Comparison of ENCODE assay signal across 24 mouse cellular contexts in genomic region chr16:39158893-39159292, GRCm38 (mm10).
DNase-seq lines count a peak whose midpoint lies in the region; ATAC-seq lines count a peak whose summit lies in the region.
"Had no signal": no experiment of that assay in that cellular context is flagged by ENCODE, and none has a peak within 500 bp of the region (broad histone marks: within the 10 kb centered on the region; RNA-seq: fewer than 3 reads in every experiment).

No protein-coding gene starts in this region.

- intact Hi-C loops in left cerebral cortex, postnatal 36 days (cut with DNase I): no loop called here

- peak; percentile 53; the same call in 1 of the 2 replicates for ATAC-seq in forebrain, embryonic 13.5 days
- no peak for ATAC-seq in forebrain, embryonic 12.5 days (ENCODE audit: low FRiP score)
- no peak for ATAC-seq in midbrain, embryonic 14.5 days (ENCODE audit: low FRiP score, low TSS enrichment)
- ATAC-seq in midbrain, embryonic 15.5 days (replicated peaks): no peak
- no peak for ATAC-seq in embryonic facial prominence, embryonic 14.5 days (ENCODE audit: low read depth)
- ATAC-seq: forebrain, embryonic 16.5 days; intestine, embryonic 15.5 days; Patski had no signal

- no peaks in the 10 kb centered on the region for H3K36me3 ChIP-seq in forebrain, embryonic 13.5 days (ENCODE audit: poor library complexity, severe bottlenecking)
- H3K36me3 ChIP-seq in forebrain, embryonic 12.5 days (replicated peaks): no peaks in the 10 kb centered on the region
- H3K36me3 ChIP-seq in midbrain, embryonic 14.5 days (ENCODE audit: control insufficient read depth, insufficient read depth, low read length): no peaks in the 10 kb centered on the region
- no peaks in the 10 kb centered on the region for H3K36me3 ChIP-seq in midbrain, embryonic 15.5 days (replicated peaks)
- H3K36me3 ChIP-seq in embryonic facial prominence, embryonic 14.5 days (ENCODE audit: control insufficient read depth, insufficient read depth, low read length): no peaks in the 10 kb centered on the region
- no peaks in the 10 kb centered on the region for H3K36me3 ChIP-seq in hindbrain, embryonic 10.5 days
- H3K36me3 ChIP-seq: embryonic facial prominence, embryonic 13.5 days; heart, embryonic 15.5 days; intestine, embryonic 15.5 days had no signal

- WGBS in forebrain, embryonic 13.5 days: 27% methylated on average over 3 of the region's 3 CpGs
- 24% methylated on average over 3 of the region's 3 CpGs for WGBS in forebrain, embryonic 12.5 days
- WGBS in midbrain, embryonic 14.5 days: 27% methylated on average over 3 of the region's 3 CpGs
- WGBS in midbrain, embryonic 15.5 days: 32% methylated on average over 3 of the region's 3 CpGs
- 33% methylated on average over 3 of the region's 3 CpGs for WGBS in embryonic facial prominence, embryonic 14.5 days
- WGBS in hindbrain, embryonic 10.5 days: 31% methylated on average over 3 of the region's 3 CpGs

- no peak overlapping the region for H3K4me2 ChIP-seq in forebrain, embryonic 13.5 days
- no peak overlapping the region for H3K4me2 ChIP-seq in forebrain, embryonic 12.5 days
- H3K4me2 ChIP-seq in midbrain, embryonic 14.5 days (ENCODE audit: low read length): no peak overlapping the region
- H3K4me2 ChIP-seq in midbrain, embryonic 15.5 days: no peak overlapping the region
- no peak overlapping the region for H3K4me2 ChIP-seq in embryonic facial prominence, embryonic 14.5 days (ENCODE audit: low read depth, low read length)
- H3K4me2 ChIP-seq: embryonic facial prominence, embryonic 13.5 days; heart, embryonic 11.5 days; heart, embryonic 15.5 days; hindbrain, embryonic 14.5 days; intestine, embryonic 15.5 days had no signal

- H3K27ac ChIP-seq in forebrain, embryonic 13.5 days: no peak overlapping the region
- H3K27ac ChIP-seq in forebrain, embryonic 12.5 days: no peak overlapping the region
- H3K27ac ChIP-seq in midbrain, embryonic 14.5 days (replicated peaks; ENCODE audit: low read depth, low read length): no peak overlapping the region
- H3K27ac ChIP-seq in midbrain, embryonic 15.5 days: no peak overlapping the region
- no peak overlapping the region for H3K27ac ChIP-seq in embryonic facial prominence, embryonic 14.5 days (replicated peaks; ENCODE audit: low read depth, low read length)
- no peak overlapping the region for H3K27ac ChIP-seq in hindbrain, embryonic 10.5 days
- H3K27ac ChIP-seq: embryonic facial prominence, embryonic 13.5 days; heart, adult 2 months; heart, embryonic 15.5 days; hindbrain, embryonic 14.5 days; intestine, embryonic 15.5 days had no signal

- peak; percentile 32 for DNase-seq in midbrain, embryonic 14.5 days
- peak; percentile 16 for DNase-seq in embryo, embryonic 10.5 days (ENCODE audit: low spot score)
- DNase-seq in embryonic facial prominence, embryonic 14.5 days (ENCODE audit: low spot score): peak; percentile 3
- no peak for DNase-seq in hindbrain, embryonic 10.5 days (ENCODE audit: low spot score)
- no peak for DNase-seq in left cerebral cortex, postnatal 36 days (ENCODE audit: low spot score in 2 of 2)
- DNase-seq: adrenal gland, adult 2 months; adrenal gland, postnatal 36 days; cerebellum, adult 11 months; cerebellum, adult 8-10 months; cerebellum, postnatal 14 days; gastrocnemius, postnatal 14 days; heart, adult 2 months; heart, postnatal 14 days had no signal

- no peak overlapping the region for H3K9ac ChIP-seq in forebrain, embryonic 13.5 days
- H3K9ac ChIP-seq in forebrain, embryonic 12.5 days: no peak overlapping the region
- H3K9ac ChIP-seq in midbrain, embryonic 14.5 days (replicated peaks; ENCODE audit: low read length): no peak overlapping the region
- H3K9ac ChIP-seq in midbrain, embryonic 15.5 days: no peak overlapping the region
- H3K9ac ChIP-seq in embryonic facial prominence, embryonic 14.5 days (ENCODE audit: low read depth, low read length): no peak overlapping the region
- H3K9ac ChIP-seq: embryonic facial prominence, embryonic 13.5 days; heart, embryonic 15.5 days; hindbrain, embryonic 14.5 days; intestine, embryonic 15.5 days had no signal

- H3K4me1 ChIP-seq in forebrain, embryonic 13.5 days: no peaks in the 10 kb centered on the region
- no peaks in the 10 kb centered on the region; the same call in 1 of the 2 replicates for H3K4me1 ChIP-seq in forebrain, embryonic 12.5 days
- H3K4me1 ChIP-seq in midbrain, embryonic 14.5 days (ENCODE audit: control insufficient read depth, insufficient read depth, low read length): no peaks in the 10 kb centered on the region
- H3K4me1 ChIP-seq in midbrain, embryonic 15.5 days: no peaks in the 10 kb centered on the region
- H3K4me1 ChIP-seq in embryonic facial prominence, embryonic 14.5 days (ENCODE audit: control insufficient read depth, insufficient read depth, low read length): no peaks in the 10 kb centered on the region
- no peaks in the 10 kb centered on the region for H3K4me1 ChIP-seq in hindbrain, embryonic 10.5 days (replicated peaks)
- H3K4me1 ChIP-seq: embryonic facial prominence, embryonic 13.5 days; intestine, embryonic 15.5 days had no signal

- H3K9me3 ChIP-seq in forebrain, embryonic 13.5 days (replicated peaks): no peaks in the 10 kb centered on the region
- no peaks in the 10 kb centered on the region for H3K9me3 ChIP-seq in forebrain, embryonic 12.5 days
- no peaks in the 10 kb centered on the region for H3K9me3 ChIP-seq in midbrain, embryonic 14.5 days (ENCODE audit: control insufficient read depth, low read length)
- no peaks in the 10 kb centered on the region for H3K9me3 ChIP-seq in midbrain, embryonic 15.5 days
- no peaks in the 10 kb centered on the region for H3K9me3 ChIP-seq in embryonic facial prominence, embryonic 14.5 days (ENCODE audit: control insufficient read depth, low read length)
- H3K9me3 ChIP-seq in hindbrain, embryonic 10.5 days: no peaks in the 10 kb centered on the region
- H3K9me3 ChIP-seq: embryonic facial prominence, embryonic 13.5 days; heart, embryonic 15.5 days; intestine, embryonic 15.5 days had no signal

- H3K27me3 ChIP-seq in forebrain, embryonic 13.5 days: peaks cover 2% of the 10 kb centered on the region; the same call in 1 of the 2 replicates
- no peaks in the 10 kb centered on the region for H3K27me3 ChIP-seq in forebrain, embryonic 12.5 days
- no peaks in the 10 kb centered on the region for H3K27me3 ChIP-seq in midbrain, embryonic 14.5 days (ENCODE audit: control insufficient read depth, insufficient read depth, low read length)
- H3K27me3 ChIP-seq in midbrain, embryonic 15.5 days (replicated peaks): no peaks in the 10 kb centered on the region
- H3K27me3 ChIP-seq in embryonic facial prominence, embryonic 14.5 days (replicated peaks; ENCODE audit: control insufficient read depth, insufficient read depth, low read length): no peaks in the 10 kb centered on the region
- H3K27me3 ChIP-seq in hindbrain, embryonic 10.5 days (ENCODE audit: insufficient read depth, poor library complexity, severe bottlenecking): no peaks in the 10 kb centered on the region
- H3K27me3 ChIP-seq: CH12.LX; embryonic facial prominence, embryonic 13.5 days; heart, embryonic 15.5 days; intestine, embryonic 15.5 days; Patski had no signal

- H3K4me3 ChIP-seq in forebrain, embryonic 13.5 days: no peak overlapping the region
- no peak overlapping the region for H3K4me3 ChIP-seq in forebrain, embryonic 12.5 days (replicated peaks)
- H3K4me3 ChIP-seq in midbrain, embryonic 14.5 days (replicated peaks; ENCODE audit: low read depth, low read length): no peak overlapping the region
- H3K4me3 ChIP-seq in midbrain, embryonic 15.5 days: no peak overlapping the region
- H3K4me3 ChIP-seq in embryonic facial prominence, embryonic 14.5 days (ENCODE audit: low read depth, low read length): no peak overlapping the region
- no peak overlapping the region for H3K4me3 ChIP-seq in hindbrain, embryonic 10.5 days
- H3K4me3 ChIP-seq: embryonic facial prominence, embryonic 13.5 days; heart, adult 2 months; heart, embryonic 15.5 days; intestine, embryonic 15.5 days had no signal

Comparison
In these comparisons a context has a peak if more than half of its experiments do, and no peak if none do; other contexts are left out.
1. DNase-seq: peak in midbrain, embryonic 14.5 days (single experiment), embryo, embryonic 10.5 days (single experiment) and embryonic facial prominence, embryonic 14.5 days (single experiment); none in hindbrain, embryonic 10.5 days (single experiment) and left cerebral cortex, postnatal 36 days (0 of 2).